Mouse (Mus musculus) left cerebral cortex, postnatal 10 days (tissue): Measurements from ENCODE around the gene Hoxa4. TPM values are rescaled to one million over a fixed set of nuclear protein-coding genes. Genes with fewer than 3 reads are reported as not detected.

Experiments used
- DNase-seq, 2 experiments: peaks; one replicate each; pipeline ENCODE4 v3.0.0; 2021 to 2022; ENCODE audit warnings: low spot score in 2 of 2, mixed read lengths in 1 of 2; ENCODE audit errors: extremely low spot score in 1 of 2
- intact Hi-C: fragments of 180-260 bp; cut with DNase I; formaldehyde crosslinking; loops from one replicate; pipeline ENCODE4 v1.15.1; 2025
- total RNA-seq, 2 experiments: library from RNA; stranded (reverse); gene quantifications; 2 replicates each; pipeline ENCODE4 v1.2.3; 2021

The Hoxa4 gene
- total RNA-seq, 2 experiments from 2014 or later: not detected

GRCm38 (mm10) chr6:52190410-52190809, 1.1 kb downstream of the Hoxa4 start:
- no peak for DNase-seq
- intact Hi-C loops: no loop called here

- no peak for DNase-seq
- intact Hi-C loops: no loop called here
These were observed 1.6 kb downstream of the Hoxa4 start for GRCm38 (mm10) chr6:52189909-52190308.

- DNase-seq: no peak
- intact Hi-C loops: no loop called here
These were observed 2.4 kb downstream of the Hoxa4 start for GRCm38 (mm10) chr6:52189172-52189591.

GRCm38 (mm10) chr6:52186500-52186899, 5.1 kb downstream of the Hoxa4 start:
- intact Hi-C loops: no loop called here
- no peak for DNase-seq

- no peak for DNase-seq
- intact Hi-C loops: no loop called here
These were observed 5.7 kb downstream of the Hoxa4 start for GRCm38 (mm10) chr6:52185834-52186233.

GRCm38 (mm10) chr6:52185222-52185621, 6.3 kb downstream of the Hoxa4 start:
- intact Hi-C loops: no loop called here
- no peak for DNase-seq

GRCm38 (mm10) chr6:52184668-52185067, 6.9 kb downstream of the Hoxa4 start:
- intact Hi-C loops: no loop called here
- DNase-seq: no peak

GRCm38 (mm10) chr6:52183311-52184080, 8.1 kb downstream of the Hoxa4 start:
- intact Hi-C loops: no loop called here
- DNase-seq: no peak

- DNase-seq: no peak
- intact Hi-C loops: no loop called here
These were observed 8.8 kb downstream of the Hoxa4 start for GRCm38 (mm10) chr6:52182793-52183192.

GRCm38 (mm10) chr6:52182030-52182429, 9.5 kb downstream of the Hoxa4 start:
- no peak for DNase-seq
- intact Hi-C loops: no loop called here

GRCm38 (mm10) chr6:52180726-52181125, 10.8 kb downstream of the Hoxa4 start:
- intact Hi-C loops: no loop called here
- DNase-seq: no peak

- no peak for DNase-seq
- intact Hi-C loops: no loop called here
These were observed 11.3 kb downstream of the Hoxa4 start for GRCm38 (mm10) chr6:52180213-52180710.

- DNase-seq: no peak
- intact Hi-C loops: no loop called here
These were observed 11.9 kb downstream of the Hoxa4 start for GRCm38 (mm10) chr6:52179690-52180089.

GRCm38 (mm10) chr6:52178918-52179665, 12.5 kb downstream of the Hoxa4 start:
- intact Hi-C loops: no loop called here
- DNase-seq: no peak

- intact Hi-C loops: no loop called here
- no peak for DNase-seq
These were observed 13.7 kb downstream of the Hoxa4 start for GRCm38 (mm10) chr6:52177806-52178205.

- intact Hi-C loops: no loop called here
- no peak for DNase-seq
These were observed 14.4 kb downstream of the Hoxa4 start, which contains the start of gene 5730596B20Rik for GRCm38 (mm10) chr6:52177061-52177735. Gene 5730596B20Rik, plus strand, starts transcription at chr6:52177498.

GRCm38 (mm10) chr6:52176391-52176790, 15.2 kb downstream of the Hoxa4 start:
- intact Hi-C loops: no loop called here
- no peak for DNase-seq

- no peak for DNase-seq
- intact Hi-C loops: no loop called here
These were observed 15.7 kb downstream of the Hoxa4 start for GRCm38 (mm10) chr6:52175864-52176263.

- DNase-seq: no peak
- intact Hi-C loops: no loop called here
These were observed 16.4 kb downstream of the Hoxa4 start for GRCm38 (mm10) chr6:52174968-52175751.
